Comparison of ENCODE assay signal across 26 mouse cellular contexts in the genomic region with DNA sequence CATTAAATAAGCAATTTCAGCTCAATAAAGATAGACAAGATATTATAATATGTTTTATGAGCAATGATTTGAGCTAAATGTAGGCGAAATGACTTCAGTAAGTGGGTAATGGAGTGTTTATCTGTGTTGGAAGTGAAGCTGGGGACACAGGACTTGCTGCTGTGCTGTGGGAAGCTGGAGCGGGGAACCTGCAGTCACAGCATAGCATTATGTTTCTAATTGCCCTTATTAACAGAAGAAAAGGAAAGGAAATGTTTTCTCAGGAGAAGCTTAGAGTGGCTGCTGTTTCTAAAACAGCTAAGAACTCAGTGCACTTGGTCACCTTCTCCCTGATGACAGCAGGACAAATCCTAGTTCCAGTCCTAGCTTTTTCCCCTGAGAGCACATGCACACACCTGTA.
DNase-seq lines count a peak whose midpoint lies in the region; TF ChIP-seq lines count a peak whose summit lies in the region.
"Had no signal": no experiment of that assay in that cellular context is flagged by ENCODE, and none has a peak within 500 bp of the region (broad histone marks: within the 10 kb centered on the region; RNA-seq: fewer than 3 reads in every experiment).

No protein-coding gene starts in this region.

- no peak for TF ChIP-seq CTCF in layer of hippocampus, adult 2 months (conservative IDR thresholded peaks at IDR 0.05)

- no peak overlapping the region for H3K4me3 ChIP-seq in layer of hippocampus, adult 2 months
- H3K4me3 ChIP-seq in ES-E14 (ENCODE audit: insufficient read depth in 1 of 2, low read depth in 1 of 2, low read length in 2 of 2, poor library complexity in 1 of 2, severe bottlenecking in 1 of 2) = no peak overlapping the region
- H3K4me3 ChIP-seq: embryonic facial prominence, embryonic 10.5 days; embryonic facial prominence, embryonic 13.5 days; erythroblast, embryonic 14.5 days; forebrain, embryonic 12.5 days; forebrain, embryonic 15.5 days; heart, adult 2 months; heart, embryonic 10.5 days; heart, embryonic 13.5 days; hindbrain, embryonic 15.5 days had no signal

- peak overlapping the region; percentile 21; the same call in 1 of the 2 replicates for H3K27ac ChIP-seq in layer of hippocampus, adult 2 months
- no peak overlapping the region for H3K27ac ChIP-seq in ES-E14 (ENCODE audit: insufficient read depth, low read depth, low read length, poor library complexity, severe bottlenecking)
- H3K27ac ChIP-seq: embryonic facial prominence, embryonic 10.5 days; embryonic facial prominence, embryonic 13.5 days; forebrain, embryonic 12.5 days; forebrain, embryonic 15.5 days; heart, adult 2 months; heart, embryonic 10.5 days; heart, embryonic 13.5 days; hindbrain, embryonic 15.5 days had no signal

- H3K9ac ChIP-seq in ES-E14 (ENCODE audit: insufficient read depth, low read depth, low read length, poor library complexity, severe bottlenecking) = no peak overlapping the region
- H3K9ac ChIP-seq: embryonic facial prominence, embryonic 13.5 days; forebrain, embryonic 12.5 days; forebrain, embryonic 15.5 days; heart, embryonic 13.5 days; hindbrain, embryonic 15.5 days had no signal

- in situ Hi-C loops in ES-E14 (cut with MboI; ENCODE audit: low sequenced_read_pairs in 2 of 2, unreplicated experiment in 2 of 2) = no loop called here

- H3K36me3 ChIP-seq in ES-E14 (ENCODE audit: control insufficient read depth, insufficient read depth, low read length, poor library complexity, severe bottlenecking) = no peaks in the 10 kb centered on the region
- H3K36me3 ChIP-seq: embryonic facial prominence, embryonic 10.5 days; embryonic facial prominence, embryonic 13.5 days; forebrain, embryonic 12.5 days; forebrain, embryonic 15.5 days; heart, embryonic 10.5 days; heart, embryonic 13.5 days; hindbrain, embryonic 15.5 days had no signal

- H3K9me3 ChIP-seq in ES-E14 (ENCODE audit: control insufficient read depth, insufficient read depth, low read depth, low read length) = no peaks in the 10 kb centered on the region
- H3K9me3 ChIP-seq: embryonic facial prominence, embryonic 10.5 days; embryonic facial prominence, embryonic 13.5 days; forebrain, embryonic 12.5 days; forebrain, embryonic 15.5 days; heart, embryonic 10.5 days; heart, embryonic 13.5 days; hindbrain, embryonic 15.5 days had no signal

- H3K4me1 ChIP-seq in ES-E14 (ENCODE audit: control insufficient read depth in 2 of 2, insufficient read depth in 2 of 2, low read length in 2 of 2, poor library complexity in 1 of 2) = 0 out of 4 replicates have a peak, but pooled peaks cover 0 to 2% of the 10 kb centered on the region in 2 experiments
- H3K4me1 ChIP-seq: embryonic facial prominence, embryonic 13.5 days; forebrain, embryonic 12.5 days; heart, embryonic 10.5 days; heart, embryonic 13.5 days had no signal

- DNase-seq in layer of hippocampus, adult 2 months (ENCODE audit: low spot score in 2 of 2) = no peak
- DNase-seq in layer of hippocampus, postnatal 36 days = no peak
- DNase-seq in ES-E14 (ENCODE audit: low read depth, low spot score) (peak; percentile 31), ZHBTc4 (ENCODE audit: low read depth, low spot score) (peak; percentile 72)
- DNase-seq in right cerebral cortex, postnatal 36 days (ENCODE audit: low spot score in 2 of 2) = no peak
- no peak for DNase-seq in cerebellum, adult 9-11 months
- DNase-seq: adrenal gland, postnatal 10 days; adrenal gland, postnatal 36 days; cerebellum, adult 11 months; cerebellum, adult 2 months; cerebellum, postnatal 10 days; cerebellum, postnatal 36 days; embryo, embryonic 11 days; gastrocnemius, postnatal 10 days; gastrocnemius, postnatal 36 days; heart, adult 2 months; heart, postnatal 14 days; heart, postnatal 4 days had no signal

TF ChIP-seq in ES-E14, 5 proteins besides CTCF, POLR2A, EP300 and RAD21:
- TF ChIP-seq MAFK (IDR thresholded peaks at IDR 0.05; ENCODE audit: insufficient read depth, low read depth, low read length) (no peak), HCFC1 (IDR thresholded peaks at IDR 0.05; ENCODE audit: borderline replicate concordance, insufficient read depth, low read length) (no peak), ZNF384 (IDR thresholded peaks at IDR 0.05; ENCODE audit: low read depth, low read length) (no peak), CHD2 (IDR thresholded peaks at IDR 0.05; ENCODE audit: low read depth, low read length) (no peak), ZC3H11A (IDR thresholded peaks at IDR 0.05; ENCODE audit: borderline replicate concordance, low read depth, low read length) (no peak)

Comparison
In these comparisons a context has a peak if more than half of its experiments do, and no peak if none do; other contexts are left out.
1. DNase-seq: peak in ES-E14 (single experiment) and ZHBTc4 (single experiment); none in layer of hippocampus, adult 2 months (0 of 2), layer of hippocampus, postnatal 36 days (0 of 2), right cerebral cortex, postnatal 36 days (0 of 2) and cerebellum, adult 9-11 months (single experiment).